Mouse (Mus musculus) stomach, postnatal 0 days (tissue): Measurements from ENCODE around the gene Mblac1.

Source experiments
- CTCF ChIP-seq: IDR thresholded peaks from 2 replicates; pipeline ENCODE4 v1.5.1; 2016; ENCODE audit warnings: antibody characterized with exemption, low read depth, mild to moderate bottlenecking, moderate library complexity
- EP300 ChIP-seq: optimal IDR thresholded peaks from 2 replicates; pipeline ENCODE3; 2016; ENCODE audit warnings: antibody characterized with exemption

- TF ChIP-seq EP300 = no peak
- TF ChIP-seq CTCF = no peak
These were observed 33.3 kb downstream of the Mblac1 start for GRCm38 (mm10) chr5:138227367-138227766.
